Mouse (Mus musculus): ENCODE results near the gene Dars. TPM values are rescaled to one million over a fixed set of nuclear protein-coding genes. Genes with fewer than 3 reads are reported as not detected.

Gene Dars
- polyA plus RNA-seq, 1 experiment from 2014 or later, result 136 TPM

- Histone ChIP-seq H3K9ac (replicated peaks) (no peak overlapping the region), H3K4me3 (replicated peaks) (no peak overlapping the region), H3K27ac (no peak overlapping the region), H3K27me3 (no peaks in the 10 kb centered on the region), H3K9me3 (no peaks in the 10 kb centered on the region), H3K4me1 (replicated peaks) (peaks cover 17% of the 10 kb centered on the region), H3K4me2 (replicated peaks) (no peak overlapping the region), H3K36me3 (no peaks in the 10 kb centered on the region)
- no peak for ATAC-seq
- WGBS, result 60% methylated on average over 9 of the region's 9 CpGs
Measured at GRCm38 (mm10) chr1:128443890-128444839, 27.0 kb upstream of the Dars start.

GRCm38 (mm10) chr1:128441129-128441473, 23.9 kb upstream of the Dars start:
- no peak overlapping the region for H3K27ac ChIP-seq
- H3K9ac ChIP-seq (replicated peaks), result no peak overlapping the region
- 35% methylated on average over 5 of the region's 5 CpGs for WGBS
- H3K4me3 ChIP-seq (replicated peaks), result no peak overlapping the region
- no peak for ATAC-seq
- no peaks in the 10 kb centered on the region for H3K9me3 ChIP-seq
- peaks cover 17% of the 10 kb centered on the region for H3K4me1 ChIP-seq (replicated peaks)
- no peaks in the 10 kb centered on the region for H3K36me3 ChIP-seq
- H3K27me3 ChIP-seq, result peaks cover 3% of the 10 kb centered on the region; the same call in 1 of the 2 replicates
- H3K4me2 ChIP-seq (replicated peaks), result 0 out of 2 replicates have a peak overlapping the region, but pooled peaks have one; percentile 11

- Histone ChIP-seq H3K27ac (no peak overlapping the region), H3K4me1 (replicated peaks) (peaks cover 17% of the 10 kb centered on the region), H3K27me3 (peaks cover 3% of the 10 kb centered on the region; the same call in 1 of the 2 replicates), H3K9ac (replicated peaks) (no peak overlapping the region), H3K4me3 (replicated peaks) (no peak overlapping the region), H3K9me3 (no peaks in the 10 kb centered on the region), H3K4me2 (replicated peaks) (peak overlapping the region; percentile 11; the same call in 1 of the 2 replicates), H3K36me3 (no peaks in the 10 kb centered on the region)
- 16% methylated on average over 16 of the region's 16 CpGs for WGBS
- peak; percentile 40; the same call in 1 of the 2 replicates for ATAC-seq
Measured at GRCm38 (mm10) chr1:128440386-128441128, 23.4 kb upstream of the Dars start.

- no peak for ATAC-seq
- Histone ChIP-seq H3K4me1 (replicated peaks) (peaks cover 17% of the 10 kb centered on the region), H3K36me3 (no peaks in the 10 kb centered on the region), H3K9me3 (no peaks in the 10 kb centered on the region), H3K27me3 (peaks cover 3% of the 10 kb centered on the region; the same call in 1 of the 2 replicates), H3K4me2 (replicated peaks) (no peak overlapping the region), H3K27ac (no peak overlapping the region), H3K4me3 (replicated peaks) (no peak overlapping the region), H3K9ac (replicated peaks) (no peak overlapping the region)
- 97% methylated on average over 4 of the region's 4 CpGs for WGBS
Measured at GRCm38 (mm10) chr1:128439618-128440017, 22.4 kb upstream of the Dars start.

GRCm38 (mm10) chr1:128438526-128438925, 21.4 kb upstream of the Dars start:
- WGBS, result 85% methylated on average over 5 of the region's 5 CpGs
- no peak overlapping the region for H3K4me3 ChIP-seq (replicated peaks)
- ATAC-seq, result no peak

GRCm38 (mm10) chr1:128437276-128437675, 20.1 kb upstream of the Dars start:
- Histone ChIP-seq H3K4me2 (replicated peaks) (no peak overlapping the region), H3K27ac (no peak overlapping the region), H3K9me3 (no peaks in the 10 kb centered on the region), H3K27me3 (peaks cover 3% of the 10 kb centered on the region; the same call in 1 of the 2 replicates), H3K4me3 (replicated peaks) (no peak overlapping the region), H3K4me1 (replicated peaks) (peaks cover 13% of the 10 kb centered on the region), H3K36me3 (no peaks in the 10 kb centered on the region), H3K9ac (replicated peaks) (no peak overlapping the region)
- WGBS, result 38% methylated on average over 1 of the region's 1 CpGs
- ATAC-seq, result no peak

More at GRCm38 (mm10) chr1:128438526-128438925, 21.4 kb upstream of the Dars start:
- Histone ChIP-seq H3K9me3 (no peaks in the 10 kb centered on the region), H3K4me1 (replicated peaks) (peaks cover 13% of the 10 kb centered on the region), H3K27me3 (peaks cover 3% of the 10 kb centered on the region; the same call in 1 of the 2 replicates), H3K9ac (replicated peaks) (no peak overlapping the region), H3K36me3 (no peaks in the 10 kb centered on the region), H3K4me2 (replicated peaks) (no peak overlapping the region), H3K27ac (no peak overlapping the region)

GRCm38 (mm10) chr1:128436015-128436414, 18.8 kb upstream of the Dars start:
- Histone ChIP-seq H3K27ac (no peak overlapping the region), H3K4me1 (replicated peaks) (peaks cover 9% of the 10 kb centered on the region), H3K4me2 (replicated peaks) (no peak overlapping the region), H3K27me3 (peaks cover 3% of the 10 kb centered on the region; the same call in 1 of the 2 replicates), H3K36me3 (no peaks in the 10 kb centered on the region), H3K9ac (replicated peaks) (no peak overlapping the region), H3K9me3 (no peaks in the 10 kb centered on the region), H3K4me3 (replicated peaks) (no peak overlapping the region)
- 95% methylated on average over 3 of the region's 3 CpGs for WGBS
- ATAC-seq, result no peak

GRCm38 (mm10) chr1:128435551-128435950, 18.4 kb upstream of the Dars start:
- Histone ChIP-seq H3K9ac (replicated peaks) (no peak overlapping the region), H3K9me3 (no peaks in the 10 kb centered on the region), H3K4me3 (replicated peaks) (no peak overlapping the region), H3K4me2 (replicated peaks) (no peak overlapping the region), H3K27me3 (peaks cover 3% of the 10 kb centered on the region; the same call in 1 of the 2 replicates), H3K27ac (no peak overlapping the region), H3K4me1 (replicated peaks) (peaks cover 5% of the 10 kb centered on the region), H3K36me3 (no peaks in the 10 kb centered on the region)
- WGBS, result 85% methylated on average over 4 of the region's 4 CpGs
- no peak for ATAC-seq

GRCm38 (mm10) chr1:128424928-128425327, 7.8 kb upstream of the Dars start:
- Histone ChIP-seq H3K27me3 (no peaks in the 10 kb centered on the region), H3K4me2 (replicated peaks) (no peak overlapping the region), H3K36me3 (no peaks in the 10 kb centered on the region), H3K9me3 (no peaks in the 10 kb centered on the region), H3K27ac (no peak overlapping the region), H3K4me1 (replicated peaks) (no peaks in the 10 kb centered on the region), H3K4me3 (replicated peaks) (no peak overlapping the region), H3K9ac (replicated peaks) (no peak overlapping the region)
- 93% methylated on average over 3 of the region's 3 CpGs for WGBS
- no peak for ATAC-seq

- peak overlapping the region; percentile 56; the same call in 1 of the 2 replicates for H3K27ac ChIP-seq
- ATAC-seq, result peak; percentile 17
- 0 out of 2 replicates have a peak, but pooled peaks cover 2% of the 10 kb centered on the region for H3K4me1 ChIP-seq (replicated peaks)
- peaks cover 9% of the 10 kb centered on the region for H3K36me3 ChIP-seq
- no peak overlapping the region for H3K9ac ChIP-seq (replicated peaks)
- peak overlapping the region; percentile 91 for H3K4me3 ChIP-seq (replicated peaks)
- WGBS, result 35% methylated on average over 5 of the region's 5 CpGs
- peak overlapping the region; percentile 72 for H3K4me2 ChIP-seq (replicated peaks)
- H3K9me3 ChIP-seq, result no peaks in the 10 kb centered on the region
- H3K27me3 ChIP-seq, result no peaks in the 10 kb centered on the region
Measured at GRCm38 (mm10) chr1:128417533-128417888, 343 bp upstream of the Dars start.

GRCm38 (mm10) chr1:128411141-128411540, 6.0 kb downstream of the Dars start:
- no peak overlapping the region for H3K4me3 ChIP-seq (replicated peaks)
- no peaks in the 10 kb centered on the region for H3K9me3 ChIP-seq
- H3K9ac ChIP-seq (replicated peaks), result no peak overlapping the region
- 98% methylated on average over 5 of the region's 5 CpGs for WGBS
- H3K4me2 ChIP-seq (replicated peaks), result no peak overlapping the region
- peaks cover 15% of the 10 kb centered on the region for H3K36me3 ChIP-seq
- H3K4me1 ChIP-seq (replicated peaks), result peaks cover 10% of the 10 kb centered on the region
- H3K27me3 ChIP-seq, result no peaks in the 10 kb centered on the region
- ATAC-seq, result no peak
- no peak overlapping the region for H3K27ac ChIP-seq

GRCm38 (mm10) chr1:128406846-128407245, 10.3 kb downstream of the Dars start:
- peaks cover 10% of the 10 kb centered on the region for H3K36me3 ChIP-seq
- H3K27me3 ChIP-seq, result no peaks in the 10 kb centered on the region
- H3K4me1 ChIP-seq (replicated peaks), result peaks cover 22% of the 10 kb centered on the region
- H3K4me2 ChIP-seq (replicated peaks), result no peak overlapping the region
- 7% methylated on average over 1 of the region's 1 CpGs for WGBS
- ATAC-seq, result no peak
- no peaks in the 10 kb centered on the region for H3K9me3 ChIP-seq
- no peak overlapping the region for H3K9ac ChIP-seq (replicated peaks)
- H3K27ac ChIP-seq, result no peak overlapping the region
- H3K4me3 ChIP-seq (replicated peaks), result no peak overlapping the region
